Mouse (Mus musculus) lung, postnatal 0 days (tissue): ENCODE results near the gene Psmb10.

ENCODE experiments used
- CTCF ChIP-seq: IDR thresholded peaks from 2 replicates; pipeline ENCODE4 v1.5.1; 2016; ENCODE audit warnings: antibody characterized with exemption, mild to moderate bottlenecking
- EP300 ChIP-seq: IDR thresholded peaks from 2 replicates; pipeline ENCODE4 v1.6.1; 2016; ENCODE audit warnings: antibody characterized with exemption, mild to moderate bottlenecking, control low read depth

GRCm38 (mm10) chr8:105932525-105932924 lies 5.7 kb downstream of the Psmb10 start:
- TF ChIP-seq CTCF (no peak), EP300 (no peak)
